Mouse (Mus musculus) forebrain, embryonic 12.5 days (tissue): ENCODE measurements around the gene Sqor. TPM values are rescaled to one million over a fixed set of nuclear protein-coding genes. Genes with fewer than 3 reads are reported as not detected.

Experiments
- ATAC-seq: fragments of 200-750 bp; cut with Nextera tagmentation; 2 replicates; pipeline ENCODE4 v1.8.0; 2017; ENCODE audit warnings: moderate TSS enrichment; ENCODE audit not compliant: low FRiP score
- H3K27ac ChIP-seq: fragments of 300-500 bp; sonication (generic); 2 replicates; pipeline ENCODE4 v1.5.1; 2016; ENCODE audit warnings: mild to moderate bottlenecking
- H3K27me3 ChIP-seq: fragments of 300-500 bp; sonication (generic); 2 replicates; pipeline ENCODE4 v1.6.1; 2016; ENCODE audit warnings: mild to moderate bottlenecking
- H3K36me3 ChIP-seq: fragments of 300-500 bp; sonication (generic); replicated peaks from 2 replicates; pipeline ENCODE4 v1.6.1; 2016; ENCODE audit warnings: mild to moderate bottlenecking
- H3K4me1 ChIP-seq: fragments of 300-500 bp; sonication (generic); 2 replicates; pipeline ENCODE4 v1.6.1; 2016
- H3K4me2 ChIP-seq: fragments of 300-500 bp; sonication (generic); 2 replicates; pipeline ENCODE4 v1.6.1; 2016; ENCODE audit warnings: mild to moderate bottlenecking, moderate library complexity
- H3K4me3 ChIP-seq: fragments of 300-500 bp; sonication (generic); replicated peaks from 2 replicates; pipeline ENCODE4 v1.5.1; 2016; ENCODE audit warnings: mild to moderate bottlenecking
- H3K9ac ChIP-seq: fragments of 300-500 bp; sonication (generic); 2 replicates; pipeline ENCODE4 v1.6.1; 2016; ENCODE audit warnings: mild to moderate bottlenecking
- H3K9me3 ChIP-seq: fragments of 300-500 bp; sonication (generic); 2 replicates; pipeline ENCODE4 v1.6.1; 2016
- WGBS: fragments of 180-500 bp; shearing (Covaris S2); methylation state at CpG from one replicate; pipeline ENCODE4 v1.1.7; 2016; 5-methylcytosine and 5-hydroxymethylcytosine counted together
- polyA plus RNA-seq: library from polyadenylated mRNA; unstranded; fragments of >200 nt; fragmentation: Nextera tagmentation; extraction: Ambion mirVana; gene quantifications from 2 replicates; pipeline ENCODE4 v1.2.1, GENCODE M21; 2016

Sqor gene
- polyA plus RNA-seq, 1 experiment from 2014 or later: 1.8 TPM

DNA sequence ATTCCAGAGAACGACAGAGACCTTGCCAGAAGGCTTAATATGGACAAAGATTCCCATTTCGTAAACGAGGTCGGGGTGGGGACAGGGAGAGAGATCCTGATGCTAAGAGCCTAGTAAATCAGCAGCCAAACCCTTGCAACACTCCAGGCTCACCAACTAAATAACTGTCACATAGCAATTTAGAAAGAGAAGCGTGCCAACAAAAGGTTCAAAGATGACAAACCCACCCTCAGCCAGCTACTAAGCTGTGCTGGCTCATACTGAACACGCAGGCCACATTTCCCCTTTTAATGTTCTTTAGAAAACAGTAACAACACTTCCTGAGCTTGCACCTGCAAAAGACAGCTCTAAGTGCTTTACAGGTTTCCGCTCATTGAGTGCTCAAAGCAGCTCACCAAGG, 24.3 kb downstream of the Sqor start:
- H3K4me3 ChIP-seq: no peak overlapping the region
- 84% methylated on average over 7 of the region's 7 CpGs for WGBS
- H3K9ac ChIP-seq: no peak overlapping the region
- H3K4me2 ChIP-seq: no peak overlapping the region
- no peak for ATAC-seq
- no peaks in the 10 kb centered on the region for H3K4me1 ChIP-seq
- no peaks in the 10 kb centered on the region for H3K9me3 ChIP-seq
- H3K36me3 ChIP-seq: no peaks in the 10 kb centered on the region
- no peak overlapping the region for H3K27ac ChIP-seq
- H3K27me3 ChIP-seq: no peaks in the 10 kb centered on the region

DNA sequence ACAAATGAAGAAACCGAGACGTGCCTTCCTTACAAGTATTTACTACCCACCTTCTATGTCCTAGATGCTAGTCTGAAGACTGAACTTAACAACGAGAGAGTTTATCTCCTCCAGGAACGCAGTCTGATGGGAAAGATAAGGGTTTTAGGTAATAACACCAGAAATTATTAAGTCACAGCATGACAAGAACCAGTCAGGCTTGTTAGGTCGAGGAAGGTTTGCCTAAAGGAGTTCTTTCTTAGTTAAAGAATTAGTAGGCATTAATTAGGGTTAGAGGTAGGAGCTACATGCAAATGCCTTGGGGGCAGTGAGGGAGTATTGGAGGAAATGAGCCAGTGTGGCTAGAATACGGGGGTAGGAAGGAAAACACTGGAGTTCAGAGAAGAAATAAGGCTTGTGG, 24.7 kb downstream of the Sqor start:
- no peak for ATAC-seq
- H3K27ac ChIP-seq: no peak overlapping the region
- no peak overlapping the region for H3K4me2 ChIP-seq
- H3K9ac ChIP-seq: no peak overlapping the region
- H3K27me3 ChIP-seq: no peaks in the 10 kb centered on the region
- H3K9me3 ChIP-seq: no peaks in the 10 kb centered on the region
- 70% methylated on average over 6 of the region's 6 CpGs for WGBS
- no peaks in the 10 kb centered on the region for H3K36me3 ChIP-seq
- H3K4me1 ChIP-seq: no peaks in the 10 kb centered on the region
- H3K4me3 ChIP-seq: no peak overlapping the region

DNA sequence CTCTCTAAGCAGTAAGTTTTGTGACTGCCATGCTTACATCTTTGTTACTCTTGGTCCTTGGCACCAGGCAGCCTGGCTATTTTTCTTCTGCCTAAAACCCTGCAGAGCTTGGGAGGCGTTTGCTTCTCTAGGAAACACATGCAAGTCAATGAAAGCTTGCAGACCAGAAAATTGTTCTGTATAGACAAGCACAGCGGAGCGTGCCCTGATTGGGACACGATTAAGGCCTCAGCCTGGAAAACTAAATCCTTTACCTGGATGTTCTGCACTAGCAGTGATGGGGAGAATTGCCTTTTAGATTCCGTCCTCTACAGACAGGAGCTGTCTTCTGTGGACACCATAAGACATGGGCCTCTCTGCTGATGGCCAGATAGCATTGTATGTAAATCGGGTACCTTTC, 39.4 kb downstream of the Sqor start:
- H3K36me3 ChIP-seq: no peaks in the 10 kb centered on the region
- H3K27me3 ChIP-seq: no peaks in the 10 kb centered on the region
- H3K4me1 ChIP-seq: no peaks in the 10 kb centered on the region
- ATAC-seq: no peak
- no peak overlapping the region for H3K27ac ChIP-seq
- no peaks in the 10 kb centered on the region for H3K9me3 ChIP-seq
- no peak overlapping the region for H3K9ac ChIP-seq
- WGBS: 77% methylated on average over 6 of the region's 6 CpGs
- no peak overlapping the region for H3K4me2 ChIP-seq
- no peak overlapping the region for H3K4me3 ChIP-seq

DNA sequence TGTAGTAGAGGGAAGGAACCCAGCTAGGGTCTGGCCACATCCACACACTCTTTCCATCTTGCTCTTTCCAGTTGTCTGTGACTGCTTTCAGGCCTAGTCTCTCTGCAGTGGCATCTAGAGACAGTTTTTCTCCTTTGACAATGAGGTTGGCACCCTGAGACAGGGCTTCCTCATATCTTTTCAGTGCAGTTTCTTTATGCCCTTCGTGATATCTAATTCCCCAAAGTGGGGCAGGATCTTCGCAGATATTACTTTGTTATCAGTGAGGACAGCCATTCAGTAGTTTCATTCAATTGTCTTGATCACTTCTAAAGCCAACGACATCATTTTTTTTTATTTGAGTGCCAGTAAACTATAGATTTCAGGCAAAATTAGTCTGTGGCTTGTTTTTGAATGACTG, 41.0 kb downstream of the Sqor start:
- ATAC-seq: no peak
- no peaks in the 10 kb centered on the region for H3K4me1 ChIP-seq
- no peak overlapping the region for H3K27ac ChIP-seq
- WGBS: 90% methylated on average over 3 of the region's 3 CpGs
- H3K9me3 ChIP-seq: no peaks in the 10 kb centered on the region
- no peaks in the 10 kb centered on the region for H3K27me3 ChIP-seq
- no peak overlapping the region for H3K4me2 ChIP-seq
- no peak overlapping the region for H3K4me3 ChIP-seq
- no peak overlapping the region for H3K9ac ChIP-seq
- H3K36me3 ChIP-seq: no peaks in the 10 kb centered on the region

DNA sequence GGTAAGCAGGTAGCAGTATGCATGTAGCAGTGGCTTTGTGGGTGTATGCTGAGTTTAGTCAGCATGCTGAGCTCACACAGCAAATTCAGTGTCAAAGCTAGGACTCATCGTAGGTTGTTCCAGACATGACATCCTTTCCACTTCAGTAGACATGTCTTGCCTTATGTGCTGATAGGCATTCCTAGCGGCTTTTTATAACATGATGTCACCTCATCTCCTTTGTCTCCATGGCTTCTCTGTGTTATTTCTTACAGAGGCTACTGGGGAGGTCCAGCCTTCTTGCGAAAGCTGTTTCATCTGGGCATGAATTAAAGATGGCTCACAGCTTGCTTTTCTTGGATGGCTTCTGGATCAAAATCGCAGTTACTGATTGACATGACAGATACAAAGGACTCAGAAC, 44.0 kb downstream of the Sqor start:
- no peak for ATAC-seq

DNA sequence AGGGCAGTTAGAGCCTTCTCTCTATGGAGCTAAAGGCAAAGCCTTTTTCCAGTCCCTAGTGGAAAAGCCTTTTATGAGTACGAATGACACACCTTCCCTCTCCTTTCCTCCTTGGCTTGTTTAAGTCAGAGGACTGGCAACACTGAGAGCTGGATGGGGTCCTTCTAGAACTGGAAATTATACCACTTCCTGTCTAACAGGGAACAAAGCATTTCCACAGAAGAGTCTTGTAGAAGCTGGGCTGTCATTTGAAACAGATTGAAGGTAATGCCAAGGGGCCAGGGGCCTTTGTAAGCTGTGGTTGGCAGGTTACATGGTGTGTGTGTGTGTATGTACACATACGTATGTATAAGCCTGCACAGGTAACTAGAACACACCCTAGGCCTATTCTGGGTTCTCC, 51.9 kb downstream of the Sqor start:
- 82% methylated on average over 2 of the region's 2 CpGs for WGBS
- H3K27ac ChIP-seq: no peak overlapping the region
- no peak overlapping the region for H3K4me2 ChIP-seq
- no peak overlapping the region for H3K4me3 ChIP-seq
- H3K9me3 ChIP-seq: no peaks in the 10 kb centered on the region
- ATAC-seq: no peak
- H3K36me3 ChIP-seq: no peaks in the 10 kb centered on the region
- no peaks in the 10 kb centered on the region for H3K27me3 ChIP-seq
- no peaks in the 10 kb centered on the region for H3K4me1 ChIP-seq
- no peak overlapping the region for H3K9ac ChIP-seq

More for the DNA sequence above, 44.0 kb downstream of the Sqor start:
- 75% methylated on average over 4 of the region's 4 CpGs for WGBS
- Histone ChIP-seq H3K4me3 (no peak overlapping the region), H3K4me1 (no peaks in the 10 kb centered on the region), H3K27ac (no peak overlapping the region), H3K9ac (no peak overlapping the region), H3K36me3 (no peaks in the 10 kb centered on the region), H3K4me2 (no peak overlapping the region), H3K27me3 (no peaks in the 10 kb centered on the region), H3K9me3 (no peaks in the 10 kb centered on the region)

DNA sequence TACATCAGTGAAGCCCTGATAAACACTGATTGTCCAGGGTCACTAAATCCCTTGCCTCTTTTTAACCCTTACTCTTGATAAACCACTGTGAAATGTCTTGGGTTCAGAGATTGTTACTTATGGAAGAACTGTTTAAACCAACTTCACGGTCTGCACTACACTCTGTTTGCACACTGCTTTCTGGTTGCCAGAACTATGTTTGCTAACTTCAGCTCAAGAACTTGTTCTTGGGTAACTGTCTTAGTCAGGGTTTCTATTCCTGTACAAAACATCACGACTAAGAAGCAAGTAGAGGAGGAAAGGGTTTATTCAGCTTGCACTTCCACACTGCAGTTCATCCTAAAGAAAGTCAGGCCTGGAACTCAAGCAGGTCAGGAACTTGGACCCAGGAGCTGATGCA, 56.2 kb downstream of the Sqor start:
- Histone ChIP-seq H3K4me2 (no peak overlapping the region), H3K36me3 (no peaks in the 10 kb centered on the region), H3K4me3 (no peak overlapping the region), H3K9me3 (no peaks in the 10 kb centered on the region), H3K9ac (no peak overlapping the region), H3K27me3 (no peaks in the 10 kb centered on the region), H3K27ac (no peak overlapping the region), H3K4me1 (peaks cover 5% of the 10 kb centered on the region)
- WGBS: 68% methylated on average over 2 of the region's 2 CpGs
- ATAC-seq: no peak

DNA sequence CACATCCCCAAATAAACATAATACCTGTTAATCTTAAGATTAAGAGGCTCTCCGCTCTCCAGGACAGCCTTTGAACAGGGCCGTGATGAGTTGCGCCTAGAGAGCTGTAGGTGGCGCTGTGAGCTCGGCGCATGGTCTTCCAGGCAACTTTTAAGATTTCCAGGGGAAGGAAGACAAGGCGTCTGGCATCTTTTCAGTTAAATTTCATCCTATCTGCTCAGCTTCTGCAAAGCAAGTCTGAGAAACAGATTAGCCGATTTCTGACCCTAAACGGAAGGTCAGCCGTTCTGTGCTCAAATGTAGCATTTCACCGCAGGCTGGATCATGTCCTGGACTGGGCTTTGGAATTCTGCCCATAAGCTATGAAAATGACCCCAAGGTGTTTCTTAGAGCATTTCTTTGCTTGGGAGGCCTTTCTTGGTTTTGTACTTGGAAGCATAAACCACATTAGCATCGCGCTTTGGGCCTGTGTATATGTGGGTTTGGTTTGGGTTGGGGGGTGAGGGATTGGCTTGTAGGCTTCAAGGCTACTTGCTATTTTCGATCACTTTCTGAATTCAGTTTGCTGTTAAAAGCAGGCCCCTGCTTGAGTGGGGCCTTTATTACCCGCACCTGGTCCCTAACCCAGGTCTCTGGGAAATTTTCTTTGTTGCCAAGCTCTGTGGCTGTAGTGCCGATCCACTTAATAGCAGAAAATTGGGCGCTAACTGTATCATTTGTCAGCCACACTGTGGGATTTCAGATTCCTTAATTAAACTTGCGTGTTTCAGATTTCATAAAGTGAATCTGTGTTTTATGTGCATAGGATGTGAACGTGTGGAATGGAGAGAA, 60.6 kb downstream of the Sqor start:
- H3K4me1 ChIP-seq: peaks cover 5% of the 10 kb centered on the region
- no peak overlapping the region for H3K4me3 ChIP-seq
- no peaks in the 10 kb centered on the region for H3K9me3 ChIP-seq
- peak overlapping the region; percentile 40; the same call in 1 of the 2 replicates for H3K9ac ChIP-seq
- no peaks in the 10 kb centered on the region for H3K36me3 ChIP-seq
- peak overlapping the region; percentile 13; the same call in 1 of the 2 replicates for H3K4me2 ChIP-seq
- H3K27me3 ChIP-seq: no peaks in the 10 kb centered on the region
- H3K27ac ChIP-seq: no peak overlapping the region
- 36% methylated on average over 19 of the region's 19 CpGs for WGBS
- ATAC-seq: peak; percentile 78; the same call in 1 of the 2 replicates

DNA sequence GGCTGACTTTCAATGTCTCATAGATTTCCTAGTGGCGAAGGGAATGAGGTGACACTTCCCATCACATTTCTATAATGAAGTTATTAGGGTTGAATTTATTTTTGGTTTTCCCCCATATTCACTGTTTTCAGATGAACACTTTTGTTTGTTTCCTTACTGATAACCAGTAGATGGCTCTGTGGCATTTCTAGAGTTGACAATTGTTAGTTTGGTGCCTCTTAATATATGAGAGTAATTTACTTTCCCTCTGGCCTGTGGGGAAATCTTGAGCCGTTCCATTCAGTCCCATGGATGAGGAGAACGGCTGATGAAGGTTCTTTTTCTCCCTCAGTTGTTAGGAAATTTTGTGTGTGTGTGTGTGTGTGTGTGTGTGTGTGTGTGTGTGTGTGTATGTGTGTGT, 61.3 kb downstream of the Sqor start:
- no peaks in the 10 kb centered on the region for H3K36me3 ChIP-seq
- H3K9ac ChIP-seq: no peak overlapping the region
- no peak overlapping the region for H3K27ac ChIP-seq
- H3K27me3 ChIP-seq: no peaks in the 10 kb centered on the region
- no peak for ATAC-seq
- H3K9me3 ChIP-seq: no peaks in the 10 kb centered on the region
- H3K4me1 ChIP-seq: peaks cover 5% of the 10 kb centered on the region
- H3K4me2 ChIP-seq: no peak overlapping the region
- H3K4me3 ChIP-seq: no peak overlapping the region
- WGBS: 52% methylated on average over 3 of the region's 3 CpGs

DNA sequence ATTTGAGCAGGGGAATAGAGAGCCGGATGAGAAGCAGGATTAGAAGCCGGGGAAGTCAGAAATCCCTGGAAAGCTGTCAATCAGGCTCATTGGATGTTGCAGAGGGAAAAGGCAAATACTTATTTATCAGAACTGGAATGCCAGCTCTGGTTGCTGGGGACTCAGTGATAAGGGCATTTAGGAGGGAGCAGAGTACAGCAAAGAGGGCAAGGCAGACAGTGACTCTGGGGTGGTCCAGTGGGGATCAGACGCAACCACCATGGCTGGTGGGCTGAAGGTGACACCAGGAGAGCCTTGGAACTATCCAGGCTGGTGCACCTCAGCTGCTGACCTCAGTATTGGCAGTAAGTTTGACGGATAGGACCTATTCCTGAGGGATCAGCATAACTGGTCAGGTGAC, 89.6 kb downstream of the Sqor start:
- H3K36me3 ChIP-seq: no peaks in the 10 kb centered on the region
- WGBS: 64% methylated on average over 4 of the region's 4 CpGs
- no peak overlapping the region for H3K4me2 ChIP-seq
- ATAC-seq: no peak
- no peaks in the 10 kb centered on the region for H3K9me3 ChIP-seq
- H3K27ac ChIP-seq: no peak overlapping the region
- H3K9ac ChIP-seq: no peak overlapping the region
- H3K4me1 ChIP-seq: no peaks in the 10 kb centered on the region; the same call in 1 of the 2 replicates
- H3K27me3 ChIP-seq: 0 out of 2 replicates have a peak, but pooled peaks cover 3% of the 10 kb centered on the region
- H3K4me3 ChIP-seq: no peak overlapping the region

DNA sequence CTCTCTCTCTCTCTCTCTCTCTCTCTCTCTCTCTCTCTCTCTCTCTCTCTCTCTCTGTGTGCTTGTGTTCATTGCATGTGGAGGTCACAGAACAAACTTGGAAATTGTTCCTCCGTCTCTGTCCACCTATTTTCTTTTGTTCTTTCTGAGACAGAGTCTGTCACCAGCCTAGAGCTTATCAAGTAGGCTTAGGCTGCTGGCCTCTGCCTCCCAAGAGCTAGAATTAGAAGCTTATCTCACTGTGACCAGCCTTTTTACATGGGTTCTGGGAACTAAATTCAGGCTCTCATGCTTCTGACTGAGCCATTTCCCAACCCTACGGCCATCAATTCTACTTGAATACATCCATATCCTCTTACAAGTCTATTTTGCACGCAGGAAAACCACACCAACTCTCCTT, 90.3 kb downstream of the Sqor start:
- no peak overlapping the region for H3K27ac ChIP-seq
- H3K27me3 ChIP-seq: 0 out of 2 replicates have a peak, but pooled peaks cover 3% of the 10 kb centered on the region
- no peaks in the 10 kb centered on the region for H3K36me3 ChIP-seq
- no peaks in the 10 kb centered on the region for H3K9me3 ChIP-seq
- no peaks in the 10 kb centered on the region; the same call in 1 of the 2 replicates for H3K4me1 ChIP-seq
- 86% methylated on average over 3 of the region's 3 CpGs for WGBS
- no peak overlapping the region for H3K4me3 ChIP-seq
- ATAC-seq: no peak
- H3K9ac ChIP-seq: no peak overlapping the region
- H3K4me2 ChIP-seq: no peak overlapping the region
